Mouse (Mus musculus): ENCODE data around the gene Rspry1.

The Rspry1 gene

GRCm38 (mm10) chr8:94601607-94602385 lies at the start of gene Rspry1, which contains the start of gene Fam192a:
Rspry1 (plus strand) TSS chr8:94601937.
Fam192a (minus strand) TSS chr8:94601997.
- DNase-seq = peak; percentile 96

GRCm38 (mm10) chr8:94552696-94553095 lies 49.0 kb upstream of the Rspry1 start:
- no peak for DNase-seq

- no peak for DNase-seq
Observed at GRCm38 (mm10) chr8:94557281-94557680, 44.5 kb upstream of the Rspry1 start.

GRCm38 (mm10) chr8:94561256-94561655 lies 40.5 kb upstream of the Rspry1 start:
- no peak for DNase-seq

- DNase-seq = no peak
Observed at GRCm38 (mm10) chr8:94564421-94564820, 37.3 kb upstream of the Rspry1 start.

- no peak for DNase-seq
Observed at GRCm38 (mm10) chr8:94566033-94566432, 35.7 kb upstream of the Rspry1 start.

GRCm38 (mm10) chr8:94566446-94567158 lies 35.1 kb upstream of the Rspry1 start:
- no peak for DNase-seq

- peak; percentile 29 for DNase-seq
Observed at GRCm38 (mm10) chr8:94567159-94567849, 34.4 kb upstream of the Rspry1 start.

GRCm38 (mm10) chr8:94568098-94568497 lies 33.6 kb upstream of the Rspry1 start:
- DNase-seq = no peak

- no peak for DNase-seq
Observed at GRCm38 (mm10) chr8:94569419-94569818, 32.3 kb upstream of the Rspry1 start.

- no peak for DNase-seq
Observed at GRCm38 (mm10) chr8:94571896-94572295, 29.8 kb upstream of the Rspry1 start.

- DNase-seq = peak; percentile 77
Observed at GRCm38 (mm10) chr8:94574159-94574907, 27.4 kb upstream of the Rspry1 start.

- DNase-seq = no peak
Observed at GRCm38 (mm10) chr8:94575148-94575547, 26.6 kb upstream of the Rspry1 start.

GRCm38 (mm10) chr8:94581820-94582483 lies 19.8 kb upstream of the Rspry1 start:
- DNase-seq = no peak

GRCm38 (mm10) chr8:94582569-94582968 lies 19.2 kb upstream of the Rspry1 start:
- no peak for DNase-seq

GRCm38 (mm10) chr8:94584238-94584817 lies 17.4 kb upstream of the Rspry1 start:
- DNase-seq = peak; percentile 47

- no peak for DNase-seq
Observed at GRCm38 (mm10) chr8:94591691-94592090, 10.0 kb upstream of the Rspry1 start.

GRCm38 (mm10) chr8:94594211-94594610 lies 7.5 kb upstream of the Rspry1 start:
- DNase-seq = no peak

GRCm38 (mm10) chr8:94600478-94600877 lies 1.3 kb upstream of the Rspry1 start:
- DNase-seq = no peak

GRCm38 (mm10) chr8:94601034-94601606 lies 617 bp upstream of the Rspry1 start:
- DNase-seq = peak; percentile 34

- peak; percentile 16 for DNase-seq
Observed at GRCm38 (mm10) chr8:94602471-94603131, 864 bp downstream of the Rspry1 start.
